Mouse (Mus musculus): ENCODE measurements at regions not wholly inside any gene's neighbourhood (a gene's known extent, or its start where the extent isn't known, plus 50 kb on each side); places are given as distances from the start of the nearest gene placed in this dataset.

- DNase-seq, result no peak
Measured at GRCm38 (mm10) chr1:94217407-94217806, 165.1 kb upstream of the Pdcd1 start.

DNA sequence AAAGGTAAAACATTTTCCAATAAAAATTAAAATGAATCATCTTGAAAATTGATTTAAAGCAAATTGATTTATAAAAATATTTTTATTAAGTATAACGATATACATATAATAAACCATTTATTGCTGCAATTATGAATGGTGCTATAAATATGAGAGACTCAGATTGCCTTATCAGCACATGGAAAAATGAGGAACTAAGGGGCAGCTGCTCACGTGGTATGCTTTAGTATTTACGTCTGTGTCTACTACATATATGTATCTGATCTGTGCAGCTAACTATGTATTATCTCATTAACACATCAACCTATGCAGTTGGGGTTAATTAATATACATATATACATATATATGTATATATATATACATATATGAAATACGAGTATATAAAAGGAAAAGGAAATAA is 156.6 kb upstream of the Pdcd1 start:
- no peak for DNase-seq

- no peak for DNase-seq
Measured at GRCm38 (mm10) chr1:94207859-94208258, 155.5 kb upstream of the Pdcd1 start.

- DNase-seq, result no peak
Measured at GRCm38 (mm10) chr1:94203281-94203680, 150.9 kb upstream of the Pdcd1 start.

DNA sequence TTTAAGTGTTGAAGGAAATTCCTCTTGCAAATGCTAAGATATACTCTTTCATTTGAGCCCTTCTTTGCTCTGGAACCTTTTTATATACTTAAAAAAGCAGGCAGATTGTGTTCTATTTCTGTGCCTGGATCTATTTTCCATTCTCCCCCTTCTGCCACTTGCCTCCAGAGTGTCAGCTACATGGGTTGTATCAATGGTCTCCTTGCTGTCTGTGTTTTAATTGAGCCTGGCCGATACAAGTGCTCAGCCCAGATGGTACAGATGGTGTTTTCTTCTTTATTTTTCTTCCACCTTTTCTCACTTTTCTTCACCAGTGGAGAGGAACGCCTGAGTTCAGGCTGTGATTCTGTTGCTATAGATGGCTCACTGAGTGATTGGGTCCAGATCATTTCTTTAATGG is 131.5 kb upstream of the Pdcd1 start:
- DNase-seq, result no peak

GRCm38 (mm10) chr1:94149958-94150357 is 97.6 kb upstream of the Pdcd1 start:
- no peak for DNase-seq

- DNase-seq, result no peak
Measured at GRCm38 (mm10) chr1:94147015-94147414, 94.7 kb upstream of the Pdcd1 start.

- DNase-seq, result no peak
Measured at GRCm38 (mm10) chr1:94140518-94140917, 88.2 kb upstream of the Pdcd1 start.

- no peak for DNase-seq
Measured at GRCm38 (mm10) chr1:94139445-94140062, 87.2 kb upstream of the Pdcd1 start.

- no peak for DNase-seq
Measured at GRCm38 (mm10) chr1:94136731-94137130, 84.4 kb upstream of the Pdcd1 start.

Data from cerebellum, adult 8-10 months (tissue).